Mouse (Mus musculus) megakaryocyte, embryonic 14.5 days (primary cell): ENCODE measurements around the gene 4930467E23Rik.
"Not testable (repeated sequence)": the region's sequence is repeated elsewhere in the genome, so short reads cannot be mapped to it uniquely, and the experiment has no call there.

Source experiments
- FLI1 ChIP-seq: IDR thresholded peaks from 2 replicates; pipeline ENCODE4 v1.6.1; 2012; ENCODE audit warnings: low read length, inconsistent platforms, mixed read lengths
- GATA1 ChIP-seq: IDR thresholded peaks from 3 replicates; pipeline ENCODE4 v1.6.1; 2012; ENCODE audit warnings: mixed read lengths, low read length, inconsistent platforms, borderline replicate concordance

DNA sequence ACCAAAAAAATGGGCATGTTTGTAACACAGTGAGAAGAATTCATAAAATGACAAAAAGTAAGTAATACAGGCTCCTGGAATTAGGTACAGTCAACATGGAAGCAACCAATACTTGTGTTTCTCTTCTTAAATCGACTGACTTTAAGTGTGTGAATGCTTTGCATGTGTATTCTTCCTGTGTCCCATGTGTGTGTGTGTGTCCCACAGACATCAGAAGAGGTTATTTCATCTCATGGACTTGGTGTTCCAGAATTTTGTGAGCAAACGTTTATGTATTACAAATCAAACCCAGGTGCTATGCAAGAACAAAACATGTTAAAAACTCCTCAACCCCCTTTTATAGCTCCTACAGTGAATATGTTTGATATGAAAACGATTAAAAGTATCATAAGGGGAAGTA lies 24.8 kb downstream of the 4930467E23Rik start:
- TF ChIP-seq GATA1, FLI1: not testable (repeated sequence)
